Mouse (Mus musculus) CD8-positive naive resting alpha-beta T cell, adult 2 months (primary cell): ENCODE data around the gene Dact3.

Source experiments
- DNase-seq, 2 experiments: peaks; one replicate each; pipeline ENCODE4 v3.0.0; 2022; ENCODE audit warnings: low read depth in 2 of 2, low spot score in 2 of 2

Dact3 gene

DNA sequence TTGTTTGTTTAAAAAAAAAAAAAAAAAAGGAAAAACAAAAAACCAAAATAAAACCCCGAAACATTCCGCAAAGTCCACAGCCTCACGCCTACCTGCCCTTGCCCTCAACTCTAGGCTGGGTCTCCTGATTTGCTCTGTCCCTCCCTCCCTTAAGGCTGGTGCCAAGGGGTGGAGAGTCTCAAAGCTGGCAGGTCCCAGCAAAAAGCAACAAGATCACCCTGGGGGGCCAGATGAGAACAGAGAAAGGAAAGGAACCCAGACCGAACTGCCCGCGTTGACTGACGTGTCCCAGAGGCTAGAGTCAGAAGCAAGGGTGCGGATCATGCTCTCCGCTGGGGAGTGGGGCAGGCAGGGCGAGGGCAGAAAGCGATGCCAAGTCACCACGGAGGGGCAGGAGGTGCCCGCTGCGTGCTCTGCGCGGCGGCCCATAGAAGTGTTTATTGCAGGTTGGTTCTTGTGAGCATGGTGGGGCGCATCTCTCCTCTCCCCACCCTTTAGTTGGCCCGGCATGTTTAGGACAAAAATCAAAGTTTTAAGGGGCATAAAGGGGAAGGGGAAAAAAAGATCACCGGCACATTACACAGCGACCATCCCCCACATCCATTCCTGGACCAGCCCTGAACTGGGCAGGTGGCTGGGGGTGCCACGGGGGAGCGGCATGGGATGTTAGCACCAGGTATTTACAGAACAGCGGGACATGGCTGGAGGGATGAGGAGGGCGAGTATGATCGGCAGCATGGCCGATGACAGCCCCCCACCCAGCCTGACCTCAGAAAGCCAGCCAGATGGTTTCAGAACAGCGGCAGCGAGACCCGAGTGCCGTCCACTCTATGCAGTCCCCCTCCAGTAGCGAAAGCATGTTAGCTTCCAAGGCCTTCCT lies 40.6 kb downstream of the Dact3 start:
- no peak for DNase-seq

DNA sequence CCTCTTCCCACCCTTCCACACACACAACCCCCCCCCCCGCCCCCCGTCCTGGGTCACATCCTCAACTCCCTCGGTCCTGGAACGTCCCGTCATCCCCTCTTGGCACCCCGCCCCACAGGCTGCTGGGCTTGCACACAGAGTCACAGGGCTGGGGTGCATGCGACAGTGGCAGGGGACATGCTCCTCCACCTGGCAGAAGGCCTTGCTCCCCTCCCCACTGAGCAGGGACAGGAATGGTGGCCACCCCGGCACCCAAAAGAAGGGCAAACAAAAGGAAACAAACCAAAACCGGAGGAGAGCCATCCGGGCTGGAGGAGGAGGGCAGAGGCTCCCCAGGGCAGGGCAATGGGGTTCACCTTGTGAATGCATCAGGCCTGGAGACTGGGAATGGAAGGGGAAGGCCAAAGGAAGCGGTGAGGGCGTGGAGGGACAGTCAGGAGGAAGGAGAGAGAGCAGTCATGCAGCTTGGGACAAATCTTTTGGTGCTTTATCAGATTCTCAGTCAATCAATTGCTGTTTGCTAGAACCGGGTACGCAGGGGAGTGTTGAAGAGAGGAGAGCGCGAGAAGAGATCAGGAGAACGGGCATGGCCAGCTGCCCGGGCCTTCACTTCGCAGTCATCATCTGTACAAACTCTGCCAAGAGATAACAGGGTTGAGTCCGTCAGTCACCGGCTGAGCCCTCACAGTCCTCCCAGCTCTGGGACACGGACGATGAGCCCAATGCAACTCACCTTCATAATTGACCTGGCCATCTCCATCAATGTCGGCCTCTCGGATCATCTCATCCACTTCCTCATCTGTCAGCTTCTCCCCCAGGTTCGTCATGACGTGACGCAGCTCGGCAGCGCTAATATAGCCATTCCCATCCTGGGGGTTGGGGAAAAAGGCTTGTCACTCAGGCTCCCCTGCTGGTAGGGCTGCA lies 41.5 kb downstream of the Dact3 start:
- DNase-seq: no peak

DNA sequence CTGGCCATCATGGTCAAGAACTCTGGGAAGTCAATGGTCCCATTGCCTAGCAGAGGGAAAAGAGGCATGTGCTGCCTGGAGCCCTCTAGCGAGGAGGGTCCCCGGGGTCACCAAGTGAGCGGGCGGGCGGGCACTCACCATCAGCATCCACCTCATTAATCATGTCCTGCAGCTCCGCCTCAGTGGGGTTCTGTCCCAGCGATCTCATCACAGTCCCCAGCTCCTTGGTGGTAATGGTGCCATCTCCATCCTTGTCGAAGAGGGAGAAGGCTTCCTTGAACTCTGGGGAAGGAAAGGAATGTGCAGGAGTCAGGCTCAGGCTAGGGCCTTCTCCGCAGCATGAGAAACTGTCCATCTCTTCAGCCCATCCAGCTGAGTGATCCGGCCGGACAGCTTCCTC lies 42.3 kb downstream of the Dact3 start:
- no peak for DNase-seq

DNA sequence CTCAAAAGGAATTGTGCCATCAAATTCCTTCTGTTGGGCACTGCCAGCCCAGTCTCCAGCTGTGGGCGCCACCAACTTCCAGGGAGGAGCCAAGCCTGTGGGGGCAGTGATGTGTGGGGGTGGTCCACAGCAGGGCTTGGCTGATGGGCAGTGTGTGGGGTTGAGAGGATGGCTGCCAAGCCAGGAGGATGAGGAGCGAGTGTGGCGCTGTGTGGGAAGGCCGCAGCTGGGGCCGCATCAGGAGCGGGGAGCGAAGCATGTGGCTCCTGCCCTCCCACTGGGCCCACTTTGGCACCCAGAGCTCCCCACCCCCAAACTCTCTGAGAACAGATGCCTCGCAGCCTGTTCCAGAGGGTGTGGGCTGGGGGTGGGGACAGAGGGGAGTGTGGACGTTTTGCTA lies 42.9 kb downstream of the Dact3 start:
- no peak for DNase-seq

DNA sequence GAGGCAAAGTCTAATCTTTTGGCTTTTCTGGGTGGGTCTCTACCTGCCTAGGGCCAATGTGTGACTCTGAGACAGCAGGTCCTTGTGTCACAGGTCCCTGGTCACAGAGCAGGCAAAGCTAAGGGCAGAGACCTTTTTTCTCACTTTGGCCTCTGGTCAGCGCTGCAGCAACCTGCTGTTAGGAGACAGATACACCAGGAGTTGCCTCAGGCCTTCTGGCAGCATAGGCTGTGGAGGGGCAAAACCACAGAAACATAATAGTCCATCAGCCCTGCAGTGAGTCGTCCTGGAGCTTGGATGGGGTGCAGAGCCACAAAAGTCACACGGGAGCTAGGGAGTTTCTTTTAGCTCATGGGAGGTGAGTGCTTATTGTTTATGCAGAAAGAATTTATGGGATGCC lies 43.6 kb downstream of the Dact3 start:
- no peak for DNase-seq

DNA sequence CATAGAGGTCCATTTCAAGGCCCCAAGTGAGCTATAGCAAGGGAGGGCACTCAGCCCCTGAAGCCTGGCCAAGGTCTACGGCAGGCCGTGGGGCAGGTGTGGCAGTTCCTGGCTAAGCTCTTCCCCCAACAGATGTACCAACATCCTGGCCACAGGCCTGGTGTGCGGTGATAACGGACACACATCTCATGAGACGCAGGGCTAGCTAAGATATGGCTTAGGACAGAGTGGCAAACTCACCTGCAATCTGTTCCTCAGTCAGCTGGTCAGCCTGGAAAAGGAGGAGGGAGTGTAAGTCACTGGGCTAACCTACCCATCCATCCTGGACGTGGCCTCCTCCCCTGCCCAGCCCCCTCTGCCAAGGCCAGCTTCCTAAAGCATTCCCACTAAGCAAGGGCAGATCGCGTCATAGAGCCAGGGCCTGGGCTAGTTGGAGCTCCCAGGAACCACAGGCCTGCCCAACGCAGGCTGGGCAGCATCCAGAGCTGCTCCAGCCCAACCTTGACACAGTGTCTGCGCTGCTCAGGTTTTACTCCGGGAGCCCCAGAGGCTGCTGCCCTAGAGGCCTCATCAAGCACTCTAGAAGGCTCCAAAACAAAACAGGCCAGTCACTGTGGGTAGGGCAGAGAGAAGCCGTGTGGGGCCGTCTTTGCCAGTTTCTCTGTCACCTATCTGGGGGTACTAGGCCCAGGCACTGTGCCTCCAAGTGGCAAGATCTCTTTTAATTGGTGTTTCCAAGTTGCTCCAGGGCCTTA lies 44.5 kb downstream of the Dact3 start:
- DNase-seq: no peak

DNA sequence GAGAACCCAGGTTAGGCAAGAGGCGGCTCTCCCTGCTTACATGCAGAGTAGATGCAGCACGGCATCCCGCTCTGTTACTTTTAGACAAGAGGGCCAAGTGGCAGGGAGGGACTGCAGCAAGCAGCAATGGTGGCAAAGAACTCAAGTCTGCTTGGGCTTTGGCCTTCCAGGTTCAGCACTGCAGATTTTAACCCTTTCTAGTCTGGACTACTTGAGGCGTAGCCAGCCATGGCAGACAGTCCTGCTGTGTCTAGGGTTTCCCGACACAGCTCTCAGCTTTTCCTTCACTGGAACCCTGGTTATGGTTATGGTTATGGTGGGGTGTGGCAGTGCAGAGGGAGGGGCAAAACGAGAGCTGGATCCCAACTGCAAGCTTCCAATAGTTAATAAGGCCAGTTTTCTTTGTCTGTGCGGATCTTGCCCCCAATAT lies 45.0 kb downstream of the Dact3 start:
- DNase-seq: no peak

DNA sequence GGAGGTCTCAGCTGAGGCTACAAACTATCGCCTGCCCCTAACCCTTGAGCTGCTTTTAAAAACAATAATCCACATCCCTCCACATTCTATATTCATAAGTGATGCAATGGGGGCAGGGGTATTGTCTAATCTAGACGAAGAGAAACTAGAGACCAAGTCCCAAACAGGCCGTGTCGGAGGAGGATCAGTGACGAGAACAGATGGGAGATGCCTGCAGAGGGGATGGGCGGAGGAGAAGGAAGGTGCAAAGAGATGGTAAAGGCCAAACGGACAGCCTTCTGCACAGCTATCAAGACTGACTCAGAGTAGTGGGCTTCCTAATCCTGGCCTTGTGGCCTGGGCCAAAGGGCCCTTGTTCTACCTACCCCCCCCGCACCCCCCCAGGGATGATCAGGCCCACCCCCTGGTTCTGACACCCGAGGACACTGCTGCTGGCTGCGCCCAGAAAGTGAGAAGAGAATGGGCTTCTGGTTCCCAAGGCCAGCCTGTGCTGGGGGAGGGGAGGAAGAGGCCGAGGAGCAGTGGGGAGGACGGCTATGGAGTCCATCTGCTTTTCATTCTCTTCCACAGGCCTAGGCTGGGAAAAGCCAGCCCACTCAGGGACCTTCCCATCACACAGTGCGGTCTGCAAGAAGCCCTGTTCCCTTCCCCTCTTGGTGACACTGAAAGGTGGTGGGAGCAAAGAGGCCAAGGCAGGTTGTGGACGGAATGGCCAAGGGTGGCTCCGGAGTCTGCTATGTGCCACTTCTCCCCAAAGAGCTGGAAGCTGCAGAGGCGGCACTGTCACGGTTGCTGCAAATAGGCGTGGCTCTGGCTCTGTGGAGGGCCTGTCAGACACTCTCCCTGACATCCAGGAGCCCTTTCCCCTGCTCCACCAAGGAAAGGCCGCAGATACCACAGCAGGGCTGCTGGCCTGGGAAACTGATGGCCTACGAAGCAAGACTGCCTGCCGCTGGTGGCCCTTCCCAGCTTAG lies 46.0 kb downstream of the Dact3 start:
- no peak for DNase-seq

DNA sequence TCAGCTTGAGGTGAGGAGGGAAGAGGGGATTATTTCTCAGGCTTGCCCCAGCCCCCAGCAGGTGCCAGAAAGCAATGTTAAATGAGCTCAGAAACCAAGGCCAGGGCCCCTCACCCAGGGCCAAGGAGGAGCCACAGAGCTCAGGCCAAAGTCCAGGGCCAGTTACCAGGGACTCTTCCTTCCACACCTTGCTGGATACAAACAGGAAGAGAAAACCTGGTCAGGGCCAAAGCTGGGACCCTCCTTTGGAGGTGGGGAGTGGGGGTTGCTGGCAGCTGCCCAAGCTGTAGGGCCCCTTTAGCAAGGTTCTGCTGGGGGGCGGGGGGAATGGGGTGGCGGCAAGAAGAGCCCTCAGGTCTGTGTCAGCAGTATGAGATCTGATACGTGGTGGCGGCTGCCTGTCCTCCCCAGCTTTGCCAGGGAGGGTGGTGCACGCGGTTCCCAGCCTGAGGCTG lies 46.8 kb downstream of the Dact3 start:
- no peak for DNase-seq

DNA sequence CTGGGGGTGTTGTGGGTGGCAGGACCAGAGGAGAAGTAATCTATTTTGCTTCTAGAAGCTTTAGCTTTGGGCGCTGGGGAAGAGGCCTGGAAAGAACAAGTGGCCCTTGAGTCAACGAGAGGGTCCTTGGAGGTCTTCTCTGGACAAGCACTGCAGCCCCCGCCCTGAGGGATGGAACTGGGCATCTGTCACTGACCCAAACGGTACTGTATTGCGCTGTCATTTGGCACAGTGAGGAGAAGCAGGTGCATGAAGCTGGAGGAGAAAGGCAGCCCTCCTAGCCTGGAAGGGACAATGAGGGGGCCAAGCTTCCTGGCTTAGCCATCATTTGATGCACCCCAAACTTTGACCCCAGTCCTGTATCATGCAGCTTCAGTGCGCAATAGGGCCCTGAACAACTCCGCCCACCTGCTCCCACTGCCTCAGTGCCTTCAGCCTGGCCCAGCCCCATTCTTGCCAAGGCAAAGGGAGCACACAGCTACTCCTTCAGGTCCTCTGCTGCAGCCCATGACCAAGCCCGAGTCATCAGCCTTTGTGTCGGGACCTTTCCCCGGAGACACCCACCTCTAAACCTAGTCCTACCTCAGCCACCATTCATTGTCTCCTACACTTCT lies 47.4 kb downstream of the Dact3 start:
- no peak for DNase-seq

DNA sequence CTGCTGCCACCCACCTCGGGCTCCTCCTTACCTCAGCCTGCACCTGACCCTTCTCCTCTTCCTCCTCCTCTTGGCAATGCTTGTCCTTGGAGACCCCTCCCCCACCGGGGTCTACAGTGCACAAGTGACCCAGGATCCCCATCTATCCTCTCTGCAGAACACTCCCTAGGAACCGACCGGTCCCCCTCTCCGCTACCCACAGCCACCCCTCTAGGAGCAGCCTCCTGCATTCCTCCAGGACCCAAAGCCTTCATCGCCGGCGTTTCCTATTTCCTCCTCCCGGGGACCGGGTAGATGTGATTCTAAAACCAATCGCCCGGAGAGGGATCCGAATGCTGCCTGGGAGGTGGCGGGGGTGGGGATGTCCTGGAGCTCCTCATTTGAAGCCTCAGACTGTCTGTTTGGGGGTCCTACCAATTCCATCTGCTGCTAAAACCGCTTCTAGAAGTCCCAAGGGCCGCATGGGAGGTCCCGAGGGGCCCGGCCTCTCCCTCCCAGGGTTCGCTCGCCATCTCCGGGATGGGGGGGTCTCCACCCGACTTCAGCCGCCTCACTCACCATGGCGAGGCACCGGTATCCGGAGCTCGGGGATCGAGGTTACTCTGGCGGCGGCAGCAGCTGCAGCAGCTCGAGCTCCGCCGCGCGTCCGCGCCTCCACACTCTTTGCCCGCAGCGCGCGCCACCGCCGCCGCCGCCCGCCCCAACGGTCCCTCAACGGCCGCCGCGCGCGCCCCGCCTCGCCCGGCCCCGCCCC lies 48.3 kb downstream of the Dact3 start:
- no peak for DNase-seq

DNA sequence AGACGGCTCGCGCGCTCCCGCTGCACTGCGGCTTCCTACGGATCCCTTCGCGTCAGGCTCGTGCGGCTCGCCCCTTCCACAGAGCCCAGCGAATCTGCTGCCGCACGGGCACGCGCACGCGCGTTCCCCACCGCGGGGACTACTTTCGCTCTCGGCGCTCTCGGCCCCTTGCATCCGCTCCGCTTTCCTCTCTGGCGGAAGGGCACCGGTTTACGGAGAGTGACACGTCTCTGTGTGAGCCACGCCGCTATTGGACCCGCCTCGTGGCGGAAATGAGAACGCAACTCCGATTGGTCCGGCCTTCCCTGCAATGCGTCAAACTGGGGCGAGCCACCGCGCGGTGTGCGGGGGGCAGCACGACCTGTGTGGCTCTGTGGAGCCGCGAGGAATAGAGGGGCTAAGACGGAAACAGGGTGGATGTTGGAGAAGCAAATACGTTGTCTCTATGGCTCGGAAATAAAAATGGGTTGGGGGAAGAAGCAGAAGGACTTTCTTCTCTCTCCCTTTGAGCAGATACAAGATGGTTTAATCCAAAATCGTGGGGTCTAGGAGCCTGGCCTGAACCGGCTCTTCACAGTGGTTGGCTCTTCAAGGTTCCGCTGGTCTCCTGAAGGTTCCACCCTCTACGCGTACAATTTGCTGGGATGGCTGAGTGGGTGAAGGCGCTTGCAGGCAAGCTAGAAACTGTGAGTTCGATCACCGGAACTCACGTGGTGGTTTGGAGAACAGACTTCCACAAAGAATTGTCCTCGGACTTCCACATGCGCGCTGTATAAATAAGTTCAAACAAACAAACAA lies 49.1 kb downstream of the Dact3 start, which contains the start of gene Calm3:
TSS of gene Calm3 (minus strand) at position 78 of the 798 bp plus-strand sequence.
- DNase-seq: peak; percentile 99 to 100

DNA sequence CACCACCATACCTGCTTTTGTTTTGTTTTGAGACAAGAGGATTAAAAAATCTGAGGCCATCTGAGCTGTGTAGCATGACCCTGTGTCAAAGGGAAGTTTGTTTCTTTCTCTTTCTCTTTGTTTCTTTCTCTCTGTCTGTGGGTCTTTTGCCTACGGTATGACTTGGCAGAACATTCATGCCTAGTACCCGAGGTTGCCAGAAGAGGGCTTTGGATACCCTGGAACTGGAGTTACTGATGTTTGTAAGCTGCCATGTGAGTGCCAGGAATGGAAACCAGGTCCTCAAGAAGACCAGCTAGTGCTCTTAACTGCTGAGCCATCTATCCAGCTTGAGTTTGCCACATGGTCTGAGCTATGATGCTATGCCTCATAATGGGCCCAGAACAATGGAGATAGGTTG lies 53.2 kb downstream of the Dact3 start:
- no peak for DNase-seq

DNA sequence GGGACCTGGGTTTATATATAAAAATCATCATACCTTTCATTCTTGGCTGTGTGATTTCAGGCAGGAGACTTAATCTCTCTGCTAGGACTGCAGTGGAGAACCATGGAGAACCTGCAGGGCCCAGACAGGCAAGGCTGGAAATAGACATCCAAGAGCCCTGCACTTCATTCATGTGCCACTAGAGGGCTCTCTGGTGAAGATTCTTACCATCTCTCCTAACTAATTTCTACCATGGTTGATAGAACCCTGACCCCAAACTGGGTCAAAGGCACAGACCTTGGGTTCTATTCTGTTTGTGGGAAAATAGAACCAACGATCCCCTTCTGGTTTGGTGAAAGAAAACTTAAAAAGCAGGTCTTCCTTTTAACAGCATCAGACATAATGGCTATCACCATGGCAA lies 55.7 kb downstream of the Dact3 start:
- DNase-seq: peak; percentile 58 to 77

DNA sequence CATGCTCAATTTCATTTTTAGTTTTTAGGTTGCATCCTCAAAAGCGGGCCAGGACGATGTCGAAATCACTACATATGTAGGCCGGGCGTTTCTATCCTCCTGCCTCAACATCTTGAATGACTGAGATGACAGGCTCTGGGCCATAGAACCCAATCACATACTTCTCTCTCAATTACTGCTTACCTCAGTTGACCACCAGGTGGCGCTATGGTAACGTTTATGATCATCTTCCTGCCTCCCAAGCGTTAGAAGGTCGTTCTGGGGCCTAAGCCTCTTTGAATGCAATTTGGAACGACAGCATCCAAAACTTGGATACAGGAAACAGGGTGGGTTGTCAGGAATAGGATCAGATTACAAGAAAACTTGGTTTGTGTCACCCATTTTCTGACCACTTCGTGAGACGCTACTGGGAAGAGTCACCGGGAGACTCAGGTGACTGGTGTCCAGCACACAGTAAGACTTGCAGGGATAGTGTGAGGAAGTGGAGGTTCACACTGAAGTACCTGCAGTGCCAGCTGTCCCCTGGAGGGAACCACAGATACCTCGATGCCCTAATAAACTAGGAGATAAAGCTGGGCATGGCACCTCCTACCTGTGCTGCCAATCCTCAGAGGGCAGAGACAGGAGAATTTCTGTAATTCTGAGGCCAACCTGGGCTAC lies 57.0 kb downstream of the Dact3 start:
- peak; percentile 78 to 81 for DNase-seq

DNA sequence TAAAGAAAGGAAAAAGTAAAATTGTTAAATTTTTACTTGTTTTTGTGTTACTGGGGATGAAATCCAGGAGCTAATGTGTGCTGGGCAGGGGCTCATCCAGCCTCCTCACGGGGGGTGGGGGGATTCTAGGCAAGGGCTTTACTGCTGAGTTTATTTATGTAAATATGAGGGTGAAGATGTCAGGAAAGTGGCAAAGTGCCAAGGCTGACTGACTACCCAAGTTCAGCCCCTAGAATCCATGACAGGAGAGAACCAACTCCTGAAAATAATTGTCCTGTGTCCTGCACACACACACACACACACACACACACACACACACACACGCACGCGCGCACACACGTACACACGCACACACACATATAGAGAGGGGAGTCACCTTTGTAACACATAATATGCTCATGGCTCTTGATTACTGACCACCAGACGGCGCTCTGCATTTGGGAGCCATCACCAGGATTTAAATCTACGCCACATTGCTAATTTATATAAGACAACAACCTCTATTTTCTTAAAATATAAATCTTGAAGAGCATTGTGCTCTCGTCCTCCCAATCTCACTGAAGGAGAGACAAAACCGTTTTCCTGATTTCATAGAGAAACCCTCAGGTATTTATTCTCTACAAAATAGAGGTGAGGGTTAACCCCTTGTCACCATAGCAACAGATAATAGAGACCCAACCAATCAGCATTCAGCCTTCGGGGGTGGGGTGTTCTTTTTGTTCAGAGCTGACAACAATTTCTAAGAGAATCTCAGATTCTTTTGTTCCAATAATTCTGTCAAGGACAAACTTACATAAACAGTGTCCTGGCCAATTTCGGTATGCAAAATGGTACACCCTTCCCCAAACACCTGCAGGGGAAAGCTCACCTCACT lies 57.8 kb downstream of the Dact3 start:
- DNase-seq: peak in 1 of 2 experiments; percentile 53
